Mouse (Mus musculus): ENCODE results near the gene Rprd1b.
A peak's percentile ranks its signal among the peaks of the same experiment; 100 is the strongest.
"Not testable (repeated sequence)": the region's sequence is repeated elsewhere in the genome, so short reads cannot be mapped to it uniquely, and the experiment has no call there.

Rprd1b gene

GRCm38 (mm10) chr2:158043504-158043903 lies 15.2 kb downstream of the Rprd1b start:
- DNase-seq (ENCODE audit: low read depth): no peak

DNA sequence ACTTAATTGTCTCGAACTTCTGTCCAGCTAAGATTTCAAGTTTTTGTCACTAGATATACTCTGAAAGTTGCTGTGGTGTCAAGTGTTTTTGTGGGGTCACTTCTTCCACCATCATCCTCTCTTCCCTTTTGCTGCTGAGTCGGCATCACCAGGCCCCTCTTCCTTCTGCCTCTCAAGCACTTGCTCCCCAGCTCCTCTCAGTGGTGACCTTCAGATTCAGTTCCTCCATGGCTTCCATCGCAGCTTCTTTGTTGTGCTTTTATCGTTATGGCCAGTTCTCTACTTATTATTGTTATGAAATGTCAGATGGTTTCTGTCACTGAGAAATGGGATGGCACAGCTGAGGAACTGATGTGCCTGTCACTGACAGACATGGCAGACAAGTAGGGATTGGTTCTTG lies 17.9 kb downstream of the Rprd1b start:
- DNase-seq (ENCODE audit: low read depth): no peak

- DNase-seq (ENCODE audit: low read depth): peak; percentile 15
Measured at GRCm38 (mm10) chr2:158047903-158048302, 19.6 kb downstream of the Rprd1b start.

- DNase-seq (ENCODE audit: low read depth): no peak
Measured at GRCm38 (mm10) chr2:158048718-158049117, 20.4 kb downstream of the Rprd1b start.

GRCm38 (mm10) chr2:158050116-158050515 lies 21.8 kb downstream of the Rprd1b start:
- no peak for DNase-seq (ENCODE audit: low read depth)

DNA sequence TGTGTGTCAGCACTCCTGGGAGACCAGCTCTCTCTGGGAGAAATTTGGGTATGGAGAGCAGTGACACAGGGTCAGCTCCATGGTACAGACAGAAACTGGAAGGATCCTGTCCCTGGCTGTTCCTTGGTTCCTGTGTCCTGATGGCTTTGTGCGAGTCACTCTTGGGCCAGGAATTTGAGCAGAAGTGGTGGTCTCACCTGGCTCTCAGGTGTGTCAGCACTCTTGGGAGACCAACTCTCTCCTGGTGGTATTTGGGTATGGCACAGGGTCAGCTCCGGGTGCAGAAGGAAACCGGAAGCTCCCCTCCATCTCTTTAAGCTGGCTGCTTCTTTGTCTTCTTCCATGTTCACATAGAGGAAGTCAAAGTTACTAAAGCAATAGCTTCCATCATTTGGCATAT lies 26.3 kb downstream of the Rprd1b start:
- no peak for DNase-seq (ENCODE audit: low read depth)

DNA sequence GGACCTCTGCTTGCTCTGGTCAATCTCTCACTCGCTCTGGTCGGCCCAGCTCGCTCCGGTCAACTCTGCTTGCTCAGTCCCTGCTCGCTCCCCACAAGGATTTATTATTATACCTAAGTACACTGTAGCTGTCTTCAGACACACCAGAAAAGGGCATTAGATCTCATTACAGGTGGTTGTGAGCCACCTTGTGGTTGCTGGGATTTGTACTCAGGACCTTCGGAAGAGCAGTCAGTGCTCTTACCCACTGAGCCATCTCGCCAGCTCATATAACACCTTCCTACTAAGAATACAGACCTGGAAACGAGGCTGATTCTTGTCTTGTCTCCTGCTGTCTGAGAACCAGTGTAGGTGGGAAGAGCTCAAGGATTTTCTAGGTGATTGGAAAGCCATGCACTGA lies 27.1 kb downstream of the Rprd1b start:
- not testable (repeated sequence) for DNase-seq (ENCODE audit: low read depth)

- DNase-seq (ENCODE audit: low read depth): peak; percentile 3
Measured at GRCm38 (mm10) chr2:158057030-158057429, 28.7 kb downstream of the Rprd1b start.

GRCm38 (mm10) chr2:158058534-158058933 lies 30.2 kb downstream of the Rprd1b start:
- peak; percentile 53 for DNase-seq (ENCODE audit: low read depth)

- DNase-seq (ENCODE audit: low read depth): no peak
Measured at GRCm38 (mm10) chr2:158059666-158060105, 31.4 kb downstream of the Rprd1b start.

DNA sequence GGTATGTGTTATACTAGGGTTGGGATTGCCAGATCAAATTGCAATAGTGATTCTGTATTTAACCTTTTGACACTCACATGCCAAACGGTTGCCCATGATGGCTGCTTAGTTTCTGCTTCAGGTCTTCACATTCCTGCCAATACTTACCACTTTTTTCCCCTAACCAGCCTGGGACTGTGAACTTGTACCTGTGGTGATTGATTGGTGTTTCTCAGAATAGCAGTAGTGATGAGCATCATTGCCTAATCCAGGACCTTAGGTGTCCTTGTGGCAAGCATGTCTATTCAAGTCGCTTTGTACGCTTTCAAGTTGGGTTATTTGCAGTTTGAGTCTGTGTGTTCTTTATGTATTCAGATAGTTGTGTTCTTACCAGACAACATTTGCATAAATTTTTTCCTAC lies 34.7 kb downstream of the Rprd1b start:
- no peak for DNase-seq (ENCODE audit: low read depth)

GRCm38 (mm10) chr2:158064571-158065048 lies 36.3 kb downstream of the Rprd1b start:
- peak; percentile 82 for DNase-seq (ENCODE audit: low read depth)

GRCm38 (mm10) chr2:158065064-158065463 lies 36.8 kb downstream of the Rprd1b start:
- no peak for DNase-seq (ENCODE audit: low read depth)

DNA sequence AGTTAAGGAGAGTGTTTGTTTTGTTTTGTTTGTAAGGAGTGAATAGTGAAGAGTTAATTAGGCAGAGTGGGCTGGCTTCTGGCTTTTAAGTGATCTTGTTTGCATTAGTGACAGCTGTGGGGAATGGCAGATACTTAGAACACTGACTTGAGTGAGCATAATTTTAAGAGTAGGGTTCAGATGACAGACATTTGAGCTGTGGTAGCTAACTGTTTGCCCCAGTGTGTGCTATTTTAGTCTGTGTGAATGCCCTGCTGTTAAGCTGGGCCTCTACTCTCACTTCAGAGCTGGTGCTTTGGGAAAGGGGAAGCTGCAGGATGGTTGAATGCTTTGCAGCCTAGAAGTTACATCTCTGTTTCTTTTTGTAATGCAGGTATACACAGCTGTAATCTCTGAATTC lies 38.2 kb downstream of the Rprd1b start:
- no peak for DNase-seq (ENCODE audit: low read depth)

- no peak for DNase-seq (ENCODE audit: low read depth)
Measured at GRCm38 (mm10) chr2:158067260-158067824, 39.0 kb downstream of the Rprd1b start.

DNA sequence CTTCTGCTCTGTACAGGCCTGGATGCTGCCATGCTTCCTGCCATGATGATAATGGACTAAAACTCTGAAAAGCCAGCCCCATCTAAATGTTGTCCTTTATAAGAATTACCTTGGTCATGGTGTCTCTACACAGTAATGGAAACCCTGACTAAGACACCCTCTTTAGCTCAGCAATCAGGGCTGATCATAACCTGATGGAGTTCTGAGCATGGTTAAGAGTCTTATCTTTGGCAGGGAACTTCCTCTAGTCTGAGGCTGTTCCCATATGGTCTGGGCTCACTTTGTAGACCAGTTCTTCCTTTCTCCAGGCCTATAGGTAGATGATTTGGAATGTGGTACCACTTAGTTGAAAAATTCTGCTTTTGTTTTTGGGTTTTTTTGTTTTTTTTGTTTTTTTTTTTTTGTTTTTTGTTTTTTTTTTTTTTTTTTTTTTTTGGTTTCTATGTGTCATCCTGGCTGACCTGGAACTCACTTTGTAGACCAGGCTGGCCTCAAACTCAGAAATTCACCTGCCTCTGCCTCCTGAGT lies 40.2 kb downstream of the Rprd1b start:
- no peak for DNase-seq (ENCODE audit: low read depth)

- DNase-seq (ENCODE audit: low read depth): no peak
Measured at GRCm38 (mm10) chr2:158070885-158071632, 42.8 kb downstream of the Rprd1b start.

DNA sequence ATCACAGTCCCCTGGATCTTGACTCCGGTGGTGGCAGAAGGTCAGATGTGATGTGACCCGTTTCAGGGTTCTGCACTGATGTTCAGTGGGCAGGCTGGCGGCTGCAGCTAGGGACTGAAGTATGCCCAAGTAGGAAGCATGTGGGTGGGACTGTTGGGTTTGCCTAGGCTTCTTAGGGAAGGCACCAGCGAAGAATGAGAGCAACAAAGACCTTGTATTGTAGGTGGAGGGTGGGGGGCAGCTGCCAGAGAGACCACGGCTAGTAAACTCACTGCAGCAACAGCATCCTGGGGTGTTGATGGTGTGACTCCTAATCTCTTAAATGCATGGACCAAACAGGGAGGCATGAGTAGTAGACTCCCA lies 43.3 kb downstream of the Rprd1b start:
- DNase-seq (ENCODE audit: low read depth): no peak

DNA sequence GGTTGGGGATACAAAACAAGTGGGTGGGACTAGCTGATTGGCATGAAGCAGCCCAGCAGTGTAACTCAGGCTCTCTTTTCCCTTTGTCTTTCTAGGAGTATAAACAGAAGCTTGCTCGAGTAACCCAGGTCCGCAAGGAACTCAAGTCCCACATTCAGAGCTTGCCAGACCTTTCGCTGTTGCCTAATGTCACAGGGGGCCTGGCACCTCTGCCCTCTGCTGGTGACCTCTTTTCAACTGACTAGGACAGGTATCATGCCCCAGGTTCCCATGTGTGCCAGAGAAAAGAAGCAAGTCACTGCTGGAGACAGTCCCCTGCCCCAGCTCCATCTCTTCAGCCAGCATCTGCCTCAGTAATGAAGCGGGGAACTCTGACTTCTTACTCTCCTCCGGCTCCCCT lies 46.5 kb downstream of the Rprd1b start:
- DNase-seq (ENCODE audit: low read depth): no peak

DNA sequence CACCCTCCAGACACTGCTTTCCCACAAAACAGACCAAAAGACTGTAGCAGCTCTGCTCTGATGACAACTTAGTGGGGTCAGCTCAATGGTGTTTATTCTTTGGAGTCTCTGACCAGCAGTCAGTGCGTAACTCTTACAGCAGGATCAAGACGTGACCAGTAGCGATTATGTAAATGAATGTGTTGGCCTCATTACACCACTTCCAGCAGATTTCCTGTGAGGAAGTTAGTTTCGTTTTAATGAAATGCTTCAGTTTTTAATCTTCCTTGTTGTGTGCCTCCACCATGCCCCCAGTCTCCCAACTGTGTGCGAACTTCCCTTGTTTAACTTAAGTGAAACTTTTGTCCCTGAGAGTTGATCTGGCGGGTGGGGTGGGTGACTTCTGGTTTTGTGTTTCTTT lies 48.4 kb downstream of the Rprd1b start:
- no peak for DNase-seq (ENCODE audit: low read depth)

DNA sequence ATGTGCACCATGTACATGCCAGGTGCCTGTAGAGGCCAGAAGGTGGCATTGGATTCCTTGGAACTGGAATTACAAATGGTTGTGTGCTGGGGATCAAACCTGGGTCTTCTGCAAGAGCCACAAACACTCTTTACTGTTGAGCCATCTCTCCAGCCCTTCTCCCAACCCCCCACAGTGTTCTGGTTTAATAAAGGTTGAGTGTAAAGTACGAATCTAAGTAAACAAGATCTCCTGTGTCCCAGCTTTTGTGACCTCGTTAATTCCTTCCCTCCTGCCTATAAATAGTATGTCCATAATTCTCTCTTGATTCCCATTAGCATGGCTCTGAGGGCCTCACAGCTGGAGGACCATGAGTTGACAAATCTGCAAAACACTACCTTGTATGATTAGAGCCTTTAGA lies 49.7 kb downstream of the Rprd1b start:
- no peak for DNase-seq (ENCODE audit: low read depth)

- no peak for DNase-seq (ENCODE audit: low read depth)
Measured at GRCm38 (mm10) chr2:158078971-158079370, 50.7 kb downstream of the Rprd1b start.

- DNase-seq (ENCODE audit: low read depth): no peak
Measured at GRCm38 (mm10) chr2:158079843-158080395, 51.6 kb downstream of the Rprd1b start.

Measured in fibroblast of lung, adult 2 months (primary cell).